Mouse (Mus musculus): ENCODE measurements around the gene Kif27. TPM values are rescaled to one million over a fixed set of nuclear protein-coding genes. Genes with fewer than 3 reads are reported as not detected.

The Kif27 gene
- polyA plus RNA-seq, 1 experiment from 2014 or later, result 0.93 TPM

DNA sequence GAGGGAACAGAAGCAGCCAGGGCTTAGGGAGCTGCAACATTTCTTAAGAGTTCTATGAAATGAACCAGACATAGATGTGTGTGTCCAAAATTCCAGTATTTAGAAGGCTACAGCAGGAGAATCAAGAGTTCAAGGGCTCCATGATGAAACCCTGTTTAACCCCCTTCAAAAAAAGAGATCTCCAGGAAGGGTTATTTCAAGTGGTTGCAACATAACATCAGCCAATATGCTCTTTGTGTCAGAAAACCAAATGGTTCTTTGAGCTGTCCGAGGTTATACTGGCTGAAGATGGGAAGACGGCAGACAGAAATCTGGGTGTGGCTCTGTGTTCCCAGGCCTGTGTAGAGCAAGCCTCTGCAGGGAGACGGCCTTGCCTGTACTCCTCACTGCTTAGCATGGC is 63.3 kb downstream of the Kif27 start:
- H3K4me1 ChIP-seq, result peaks cover 21% of the 10 kb centered on the region
- H3K27ac ChIP-seq, result no peak overlapping the region
- no peak overlapping the region for H3K4me3 ChIP-seq
- no peaks in the 10 kb centered on the region for H3K36me3 ChIP-seq (replicated peaks)
- H3K27me3 ChIP-seq (ENCODE audit: poor library complexity, severe bottlenecking), result no peaks in the 10 kb centered on the region
- WGBS, result 90% methylated on average over 3 of the region's 3 CpGs
- H3K9me3 ChIP-seq, result no peaks in the 10 kb centered on the region
- no peak for DNase-seq (ENCODE audit: extremely low spot score, low spot score)

GRCm38 (mm10) chr13:58292811-58293210 is 66.1 kb downstream of the Kif27 start:
- Histone ChIP-seq H3K36me3 (replicated peaks) (no peaks in the 10 kb centered on the region), H3K4me1 (peaks cover 21% of the 10 kb centered on the region), H3K9me3 (no peaks in the 10 kb centered on the region), H3K27me3 (ENCODE audit: poor library complexity, severe bottlenecking) (no peaks in the 10 kb centered on the region), H3K4me3 (no peak overlapping the region), H3K27ac (0 out of 2 replicates have a peak overlapping the region, but pooled peaks have one; percentile 35)
- DNase-seq (ENCODE audit: extremely low spot score, low spot score), result no peak
- 23% methylated on average over 5 of the region's 5 CpGs for WGBS

GRCm38 (mm10) chr13:58289308-58289707 is 69.6 kb downstream of the Kif27 start:
- no peak for DNase-seq (ENCODE audit: extremely low spot score, low spot score)
- Histone ChIP-seq H3K9me3 (no peaks in the 10 kb centered on the region), H3K4me3 (no peak overlapping the region), H3K36me3 (replicated peaks) (no peaks in the 10 kb centered on the region), H3K27me3 (ENCODE audit: poor library complexity, severe bottlenecking) (no peaks in the 10 kb centered on the region), H3K27ac (no peak overlapping the region), H3K4me1 (peaks cover 21% of the 10 kb centered on the region)
- 65% methylated on average over 1 of the region's 1 CpGs for WGBS

GRCm38 (mm10) chr13:58287822-58288221 is 71.1 kb downstream of the Kif27 start:
- no peaks in the 10 kb centered on the region for H3K27me3 ChIP-seq (ENCODE audit: poor library complexity, severe bottlenecking)
- no peak overlapping the region for H3K27ac ChIP-seq
- WGBS, result 16% methylated on average over 13 of the region's 13 CpGs
- peak; percentile 86 for DNase-seq (ENCODE audit: extremely low spot score, low spot score)
- H3K4me1 ChIP-seq, result peaks cover 10% of the 10 kb centered on the region
- no peaks in the 10 kb centered on the region for H3K9me3 ChIP-seq
- no peak overlapping the region for H3K4me3 ChIP-seq
- H3K36me3 ChIP-seq (replicated peaks), result no peaks in the 10 kb centered on the region

DNA sequence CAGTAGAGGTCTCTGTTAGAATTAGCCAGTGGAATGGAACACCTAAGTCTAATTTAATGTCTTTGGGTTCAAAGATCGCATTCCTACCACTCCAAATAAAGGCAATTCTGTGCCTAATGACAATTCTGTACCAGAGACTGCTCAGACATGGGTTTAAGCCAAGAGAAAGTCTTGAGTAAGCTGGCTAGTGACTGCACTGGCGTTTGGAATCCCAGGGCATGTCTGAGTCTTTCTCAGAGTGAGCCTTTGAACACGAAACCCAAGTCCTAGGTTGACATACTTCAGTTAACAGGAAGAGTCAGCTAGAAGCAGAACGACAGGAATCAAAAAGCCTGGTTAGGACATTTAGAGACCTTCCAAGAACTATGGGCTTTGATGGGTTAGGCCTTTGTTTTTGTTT is 75.5 kb downstream of the Kif27 start:
- H3K36me3 ChIP-seq (replicated peaks), result no peaks in the 10 kb centered on the region
- no peak overlapping the region for H3K4me3 ChIP-seq
- no peak for DNase-seq (ENCODE audit: extremely low spot score, low spot score)
- no peaks in the 10 kb centered on the region for H3K9me3 ChIP-seq
- 68% methylated on average over 4 of the region's 4 CpGs for WGBS
- no peak overlapping the region for H3K27ac ChIP-seq
- 0 out of 2 replicates have a peak, but pooled peaks cover 2% of the 10 kb centered on the region for H3K4me1 ChIP-seq
- H3K27me3 ChIP-seq (ENCODE audit: poor library complexity, severe bottlenecking), result no peaks in the 10 kb centered on the region

DNA sequence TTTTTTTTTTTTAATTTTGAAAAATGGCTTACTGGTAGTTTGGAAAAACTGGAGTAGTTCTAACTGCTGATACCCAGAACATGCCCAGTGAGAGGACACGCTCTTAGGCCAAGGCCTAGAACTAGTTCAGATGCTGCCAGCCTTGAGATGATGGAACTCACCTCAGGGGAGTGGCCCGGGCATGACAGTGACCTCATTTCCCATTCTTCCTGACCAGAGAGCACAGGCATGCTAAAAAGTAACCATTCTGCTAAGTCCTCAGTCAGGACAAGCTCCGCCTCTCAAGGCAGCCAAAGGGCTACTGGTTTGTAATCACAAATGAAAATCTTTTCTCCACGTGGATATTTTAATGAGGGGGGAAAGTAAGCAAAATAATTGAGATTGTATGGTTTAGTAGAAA is 77.0 kb downstream of the Kif27 start:
- 70% methylated on average over 4 of the region's 4 CpGs for WGBS
- Histone ChIP-seq H3K9me3 (no peaks in the 10 kb centered on the region), H3K4me1 (peaks cover 6% of the 10 kb centered on the region; the same call in 1 of the 2 replicates), H3K27me3 (ENCODE audit: poor library complexity, severe bottlenecking) (no peaks in the 10 kb centered on the region), H3K4me3 (no peak overlapping the region), H3K27ac (no peak overlapping the region), H3K36me3 (replicated peaks) (no peaks in the 10 kb centered on the region)
- DNase-seq (ENCODE audit: extremely low spot score, low spot score), result no peak

DNA sequence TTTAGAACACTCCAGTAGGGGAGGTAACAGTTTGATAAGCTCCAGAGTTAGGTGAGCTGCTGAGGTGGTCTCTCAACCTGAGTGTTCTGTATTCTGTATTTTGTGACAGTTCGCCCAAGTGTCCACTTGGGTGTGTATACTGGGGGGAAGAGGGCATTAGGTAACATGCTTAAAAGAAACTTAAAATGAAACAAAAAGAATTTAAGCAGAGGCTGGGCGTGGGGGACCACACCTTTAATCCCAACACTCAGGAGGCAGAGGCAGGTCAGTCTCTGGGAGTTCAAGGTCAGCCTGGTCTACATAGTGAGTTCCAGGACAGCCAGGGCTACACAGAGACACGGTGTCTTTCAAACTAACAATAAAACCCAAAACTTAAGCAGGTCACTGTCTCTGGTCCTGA is 78.4 kb downstream of the Kif27 start:
- no peak for DNase-seq (ENCODE audit: extremely low spot score, low spot score)
- Histone ChIP-seq H3K4me3 (no peak overlapping the region), H3K9me3 (no peaks in the 10 kb centered on the region), H3K36me3 (replicated peaks) (no peaks in the 10 kb centered on the region), H3K27me3 (ENCODE audit: poor library complexity, severe bottlenecking) (peaks cover 10% of the 10 kb centered on the region), H3K4me1 (peaks cover 11% of the 10 kb centered on the region), H3K27ac (no peak overlapping the region)
- 89% methylated on average over 3 of the region's 3 CpGs for whole genome bisulfite sequencing

DNA sequence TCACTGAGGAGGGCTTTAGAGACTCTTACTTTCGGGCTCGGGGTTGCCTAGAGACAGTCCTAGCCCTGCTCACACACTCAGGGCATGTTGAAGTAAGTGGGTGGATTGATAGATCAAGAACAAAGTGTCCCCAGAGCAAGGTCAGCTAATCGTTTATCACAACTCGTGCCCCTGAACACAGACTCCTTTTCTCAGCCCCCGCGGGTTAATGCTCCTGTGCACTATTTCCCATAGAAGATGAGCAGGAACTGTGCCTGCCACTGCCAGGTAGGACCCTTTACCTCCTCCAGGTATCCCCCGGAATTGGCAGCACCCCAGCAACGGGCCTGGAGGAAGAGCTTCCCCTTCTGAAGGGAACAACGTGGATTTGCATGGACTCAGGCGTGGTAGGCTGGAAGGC is 82.7 kb downstream of the Kif27 start:
- 85% methylated on average over 10 of the region's 10 CpGs for WGBS
- no peak overlapping the region for H3K4me3 ChIP-seq
- no peak for DNase-seq (ENCODE audit: extremely low spot score, low spot score)
- H3K27ac ChIP-seq, result no peak overlapping the region
- no peaks in the 10 kb centered on the region for H3K9me3 ChIP-seq
- H3K27me3 ChIP-seq (ENCODE audit: poor library complexity, severe bottlenecking), result peaks cover 24% of the 10 kb centered on the region
- peaks cover 33% of the 10 kb centered on the region for H3K4me1 ChIP-seq
- no peaks in the 10 kb centered on the region for H3K36me3 ChIP-seq (replicated peaks)

DNA sequence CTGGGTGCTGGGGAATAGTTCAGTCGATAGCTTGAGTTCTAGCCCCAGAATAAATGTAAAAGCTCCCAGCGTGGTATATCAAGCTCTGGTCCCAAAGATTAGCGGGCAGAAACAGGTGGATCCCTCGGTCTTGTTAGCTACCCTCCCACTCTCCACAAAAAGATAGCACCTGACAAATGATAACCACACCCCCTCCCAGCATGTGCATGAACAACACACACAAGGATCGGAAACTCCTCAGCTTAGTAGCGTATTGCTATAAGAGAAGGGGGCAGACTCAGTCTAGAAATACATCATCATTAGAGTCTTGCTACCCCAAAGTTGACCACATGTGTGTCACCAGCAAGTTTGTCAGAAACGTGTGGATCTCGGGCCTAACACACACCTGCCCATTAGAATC is 83.3 kb downstream of the Kif27 start, which contains the start of gene Gkap1:
Gkap1 (minus strand) TSS at position 101 of the 400 bp plus-strand sequence.
- peak within 1 kb of the TSS; percentile 89 for H3K4me3 ChIP-seq
- no peaks in the 10 kb centered on the region for H3K36me3 ChIP-seq (replicated peaks)
- H3K4me1 ChIP-seq, result peaks cover 33% of the 10 kb centered on the region
- WGBS, result 80% methylated on average over 8 of the region's 8 CpGs
- no peaks in the 10 kb centered on the region for H3K9me3 ChIP-seq
- DNase-seq (ENCODE audit: extremely low spot score, low spot score), result no peak
- peak within 1 kb of the TSS; percentile 93 for H3K27ac ChIP-seq
- H3K27me3 ChIP-seq (ENCODE audit: poor library complexity, severe bottlenecking), result peaks cover 24% of the 10 kb centered on the region

DNA sequence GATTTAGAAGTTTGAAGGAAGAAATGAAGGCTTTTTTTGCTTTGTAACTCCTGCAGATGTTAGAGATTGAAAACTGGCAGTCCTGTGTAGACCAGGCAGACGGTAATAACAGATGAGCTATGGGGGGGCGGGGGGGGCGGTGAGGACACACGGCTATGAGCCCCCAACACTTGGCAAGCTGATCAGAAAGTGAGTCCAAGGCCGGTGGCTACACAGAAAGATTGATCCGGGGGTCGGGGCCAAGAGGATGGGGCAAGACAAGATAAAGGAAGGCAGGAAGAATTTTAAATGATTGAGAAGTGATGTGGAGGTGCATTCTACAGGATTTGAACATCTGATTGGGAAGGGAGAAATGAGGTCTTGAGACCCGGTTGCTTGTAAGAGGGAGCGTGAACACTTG is 83.8 kb downstream of the Kif27 start:
- Histone ChIP-seq H3K36me3 (replicated peaks) (no peaks in the 10 kb centered on the region), H3K9me3 (no peaks in the 10 kb centered on the region), H3K4me3 (peak overlapping the region; percentile 89), H3K4me1 (peaks cover 33% of the 10 kb centered on the region), H3K27ac (peak overlapping the region; percentile 93), H3K27me3 (ENCODE audit: poor library complexity, severe bottlenecking) (peaks cover 24% of the 10 kb centered on the region)
- WGBS, result 23% methylated on average over 9 of the region's 9 CpGs
- DNase-seq (ENCODE audit: extremely low spot score, low spot score), result no peak

GRCm38 (mm10) chr13:58274259-58274991 is 84.5 kb downstream of the Kif27 start:
- H3K4me3 ChIP-seq, result peak overlapping the region; percentile 89
- H3K9me3 ChIP-seq, result no peaks in the 10 kb centered on the region
- WGBS, result under 1% methylated on average over 84 of the region's 84 CpGs
- DNase-seq (ENCODE audit: extremely low spot score, low spot score), result peak; percentile 76
- H3K4me1 ChIP-seq, result peaks cover 33% of the 10 kb centered on the region
- no peaks in the 10 kb centered on the region for H3K36me3 ChIP-seq (replicated peaks)
- peak overlapping the region; percentile 93 for H3K27ac ChIP-seq
- peaks cover 24% of the 10 kb centered on the region for H3K27me3 ChIP-seq (ENCODE audit: poor library complexity, severe bottlenecking)

DNA sequence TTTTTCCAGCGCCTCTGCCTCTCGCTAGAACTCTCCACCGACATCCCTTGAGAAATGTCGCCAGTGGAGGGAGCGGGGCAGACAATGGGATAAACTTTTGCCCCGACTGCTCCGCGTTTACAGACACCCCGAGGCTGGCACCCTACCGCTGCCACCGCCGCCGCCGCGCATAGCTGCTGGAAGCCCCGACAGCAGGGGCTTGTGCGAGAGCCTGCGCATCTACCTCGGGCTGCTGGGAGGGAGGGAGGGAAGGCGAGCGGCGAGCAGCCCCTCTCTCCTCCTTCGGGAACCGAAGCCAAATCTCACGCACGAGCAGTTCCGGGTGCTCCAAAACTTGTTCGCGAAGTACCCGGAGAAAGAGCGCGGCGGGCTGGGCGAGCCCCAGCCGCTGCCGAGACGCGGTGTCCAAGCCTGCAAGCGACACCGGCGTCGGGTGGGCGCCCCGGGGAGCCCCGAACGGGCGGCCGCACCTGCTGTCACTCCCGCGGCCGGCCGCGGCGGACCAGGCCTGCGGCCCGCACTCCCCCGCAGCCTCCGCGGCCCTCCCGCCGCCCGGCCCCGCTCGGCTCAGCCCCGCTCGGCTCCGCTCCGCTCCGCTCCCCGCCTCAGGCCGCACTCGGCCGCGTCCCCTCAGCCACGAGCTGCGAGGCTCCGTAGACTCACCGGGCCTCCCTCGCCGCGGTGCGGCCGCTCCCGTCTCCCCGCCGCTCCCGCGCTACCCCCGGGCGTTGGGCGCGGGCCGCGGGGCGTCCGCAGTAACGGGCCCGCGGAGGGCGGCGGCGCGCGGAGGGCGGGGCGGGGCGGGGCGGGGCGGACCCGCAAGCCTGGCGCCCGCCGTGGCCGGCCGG is 85.3 kb downstream of the Kif27 start:
- under 1% methylated on average over 99 of the region's 115 CpGs for WGBS

DNA sequence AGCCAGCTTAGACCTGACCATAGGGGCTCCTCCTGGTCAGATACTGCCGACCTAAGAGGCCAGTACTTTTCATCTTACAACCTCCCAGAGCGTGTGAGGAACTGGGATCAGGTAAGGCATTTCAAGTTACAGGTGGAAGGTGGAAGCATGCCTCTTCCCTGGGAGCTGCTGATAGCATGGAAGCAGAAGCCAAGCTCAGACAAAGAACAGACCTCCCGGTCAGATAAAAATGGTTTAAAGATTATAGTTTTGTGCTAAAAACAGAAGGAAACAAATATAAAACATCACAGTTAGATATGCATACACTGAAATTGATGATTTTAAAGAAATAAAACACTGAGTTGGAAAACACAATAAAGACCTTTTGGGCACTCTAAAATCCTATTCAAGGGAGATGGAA is 92.1 kb downstream of the Kif27 start:
- WGBS, result 80% methylated on average over 3 of the region's 3 CpGs
- H3K4me3 ChIP-seq, result no peak overlapping the region
- peaks cover under 1% of the 10 kb centered on the region; the same call in 1 of the 2 replicates for H3K27me3 ChIP-seq (ENCODE audit: poor library complexity, severe bottlenecking)
- H3K9me3 ChIP-seq, result no peaks in the 10 kb centered on the region
- H3K4me1 ChIP-seq, result no peaks in the 10 kb centered on the region
- peaks cover 21% of the 10 kb centered on the region for H3K36me3 ChIP-seq (replicated peaks)
- no peak for DNase-seq (ENCODE audit: extremely low spot score, low spot score)
- no peak overlapping the region for H3K27ac ChIP-seq

More for the DNA sequence above, 85.3 kb downstream of the Kif27 start:
- Histone ChIP-seq H3K4me1 (peaks cover 33% of the 10 kb centered on the region), H3K27ac (peak overlapping the region; percentile 93), H3K36me3 (replicated peaks) (no peaks in the 10 kb centered on the region), H3K9me3 (no peaks in the 10 kb centered on the region), H3K27me3 (ENCODE audit: poor library complexity, severe bottlenecking) (peaks cover 24% of the 10 kb centered on the region), H3K4me3 (peak overlapping the region; percentile 89)
- peak; percentile 55 for DNase-seq (ENCODE audit: extremely low spot score, low spot score)
